ENCODE assay signal across 10 mouse cellular contexts in the genomic region with DNA sequence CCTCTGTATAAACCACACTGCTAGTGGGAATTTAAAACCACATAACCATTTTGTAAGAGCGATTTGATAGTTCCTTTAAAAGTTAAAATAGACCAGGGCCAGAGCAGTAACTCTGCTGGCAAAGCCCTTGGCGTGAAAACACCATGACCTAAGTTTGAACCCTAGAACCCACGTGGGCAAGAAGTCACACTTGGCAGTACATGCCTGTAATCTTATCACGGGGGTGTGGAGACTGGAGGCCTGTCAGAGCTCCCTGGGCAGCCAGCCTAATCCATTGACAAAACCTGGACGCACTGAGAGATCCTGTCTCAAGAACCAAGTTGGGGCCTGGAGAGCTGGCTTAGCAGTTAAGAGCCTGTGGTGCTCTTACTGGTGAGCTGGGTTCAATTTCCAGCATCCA. TPM values are rescaled to one million over a fixed set of nuclear protein-coding genes. Genes with fewer than 3 reads are reported as not detected.
DNase-seq lines count a peak whose midpoint lies in the region; ATAC-seq and TF ChIP-seq lines count a peak whose summit lies in the region.
"Had no signal": no experiment of that assay in that cellular context is flagged by ENCODE, and none has a peak within 500 bp of the region (broad histone marks: within the 10 kb centered on the region; RNA-seq: fewer than 3 reads in every experiment).

No protein-coding gene starts in this region.

- no peak overlapping the region for H3K27ac ChIP-seq in kidney, adult 2 months (ENCODE audit: insufficient read depth, low read depth, low read length)
- H3K27ac ChIP-seq: hindbrain, embryonic 15.5 days; neural tube, embryonic 12.5 days had no signal

- no peak for TF ChIP-seq CTCF in kidney, adult 2 months (conservative IDR thresholded peaks at IDR 0.05; ENCODE audit: insufficient read depth, insufficient read length, low read depth, low read length)

- WGBS in kidney, adult 2 months: 10% methylated on average over 5 of the region's 5 CpGs

- no peak overlapping the region for H3K4me3 ChIP-seq in kidney, adult 2 months (ENCODE audit: insufficient read depth, low read depth, low read length)
- H3K4me3 ChIP-seq: hindbrain, embryonic 15.5 days; neural tube, embryonic 12.5 days had no signal

- peak; percentile 47 to 59 for DNase-seq in right cerebral cortex, postnatal 10 days (ENCODE audit: low spot score in 2 of 2)
- no peak for DNase-seq in right cerebral cortex, postnatal 14 days
- peak; percentile 90 for DNase-seq in gonadal fat pad, adult 2 months (ENCODE audit: low read depth)
- peak; percentile 87 for DNase-seq in kidney, adult 2 months
- no peak for DNase-seq in c-Kit-positive CD71-positive TER-119-positive erythroid progenitor cells, embryonic 14.5 days (ENCODE audit: low spot score)
- no peak for DNase-seq in natural killer cell, adult 2 months (ENCODE audit: low spot score in 2 of 2)
- DNase-seq in frontal cortex, postnatal 36 days (ENCODE audit: low spot score in 2 of 2): no peak

- H3K4me1 ChIP-seq in kidney, adult 2 months (ENCODE audit: control insufficient read depth, insufficient read depth, low read length): 0 out of 2 replicates have a peak, but pooled peaks cover 5% of the 10 kb centered on the region
- H3K4me1 ChIP-seq: hindbrain, embryonic 15.5 days; neural tube, embryonic 12.5 days had no signal

- H3K27me3 ChIP-seq in kidney, adult 2 months (replicated peaks; ENCODE audit: control insufficient read depth, insufficient read depth, low read length): no peaks in the 10 kb centered on the region
- H3K27me3 ChIP-seq: hindbrain, embryonic 15.5 days; neural tube, embryonic 12.5 days had no signal

- no peak for TF ChIP-seq POLR2A in kidney, adult 2 months (IDR thresholded peaks at IDR 0.05; ENCODE audit: low read depth, low read length)

- no peaks in the 10 kb centered on the region for H3K36me3 ChIP-seq in kidney, adult 2 months (ENCODE audit: control insufficient read depth, insufficient read depth, low read length)
- H3K36me3 ChIP-seq: hindbrain, embryonic 15.5 days; neural tube, embryonic 12.5 days had no signal

- ATAC-seq in megakaryocyte progenitor cell, adult 5-6 weeks (replicated peaks; ENCODE audit: poor library complexity): peak; percentile 92

RNA-seq across cellular contexts. Expression of a gene that starts 12.9 kb away (rescaled TPM):
- polyA plus RNA-seq in gonadal fat pad, adult 2 months (2012; rRNA removed): not detected in 2 replicates
- polyA plus RNA-seq in kidney, adult 2 months (2012; rRNA removed): 0.68 and 1.2 TPM in 2 replicates
- total RNA-seq in megakaryocyte progenitor cell, adult 5-6 weeks (2015): 0.88 and 1.6 TPM in 2 replicates
- total RNA-seq in megakaryocyte progenitor cell, adult 5-6 weeks (2017): not detected in 2 replicates

RNA-seq across cellular contexts. Expression of a gene that starts 19.0 kb away (rescaled TPM):
- 2.2 and 2.9 TPM in 2 replicates for polyA plus RNA-seq in gonadal fat pad, adult 2 months (2012; rRNA removed)
- polyA plus RNA-seq in kidney, adult 2 months (2012; rRNA removed): 26.6 and 35.1 TPM in 2 replicates
- total RNA-seq in megakaryocyte progenitor cell, adult 5-6 weeks (2015): 56.9 and 60.7 TPM in 2 replicates
- total RNA-seq in megakaryocyte progenitor cell, adult 5-6 weeks (2017): 73.0 and 90.5 TPM in 2 replicates

RNA-seq across cellular contexts. Expression of a gene that starts 43.1 kb away (rescaled TPM):
- 2.9 and 5.8 TPM in 2 replicates for polyA plus RNA-seq in gonadal fat pad, adult 2 months (2012; rRNA removed)
- polyA plus RNA-seq in kidney, adult 2 months (2012; rRNA removed): 4.2 and 6.8 TPM in 2 replicates
- 432 and 457 TPM in 2 replicates for total RNA-seq in megakaryocyte progenitor cell, adult 5-6 weeks (2015)
- 491 and 530 TPM in 2 replicates for total RNA-seq in megakaryocyte progenitor cell, adult 5-6 weeks (2017)

Comparison
In these comparisons a context has a peak if more than half of its experiments do, and no peak if none do; other contexts are left out.
1. DNase-seq: peak in right cerebral cortex, postnatal 10 days (2 of 2), gonadal fat pad, adult 2 months (single experiment) and kidney, adult 2 months (single experiment); none in right cerebral cortex, postnatal 14 days (single experiment), c-Kit-positive CD71-positive TER-119-positive erythroid progenitor cells, embryonic 14.5 days (single experiment), natural killer cell, adult 2 months (0 of 2) and frontal cortex, postnatal 36 days (0 of 2).